Mouse (Mus musculus) cerebral cortex, adult 2 months (tissue): Measurements from ENCODE around the gene Mast1.

ENCODE experiments used
- WGBS: fragments of 180-500 bp; shearing (Covaris S2); methylation state at CpG from one replicate; pipeline ENCODE4 v1.1.7; 2018; 5-methylcytosine and 5-hydroxymethylcytosine counted together

The Mast1 gene

GRCm38 (mm10) chr8:84936962-84937546, at the start of gene Mast1:
TSS of gene Mast1 (minus strand) at chr8:84937359.
- WGBS, result under 1% methylated on average over 49 of the region's 50 CpGs

GRCm38 (mm10) chr8:84986379-84986945, 49.3 kb upstream of the Mast1 start:
- WGBS, result 23% methylated on average over 8 of the region's 8 CpGs

DNA sequence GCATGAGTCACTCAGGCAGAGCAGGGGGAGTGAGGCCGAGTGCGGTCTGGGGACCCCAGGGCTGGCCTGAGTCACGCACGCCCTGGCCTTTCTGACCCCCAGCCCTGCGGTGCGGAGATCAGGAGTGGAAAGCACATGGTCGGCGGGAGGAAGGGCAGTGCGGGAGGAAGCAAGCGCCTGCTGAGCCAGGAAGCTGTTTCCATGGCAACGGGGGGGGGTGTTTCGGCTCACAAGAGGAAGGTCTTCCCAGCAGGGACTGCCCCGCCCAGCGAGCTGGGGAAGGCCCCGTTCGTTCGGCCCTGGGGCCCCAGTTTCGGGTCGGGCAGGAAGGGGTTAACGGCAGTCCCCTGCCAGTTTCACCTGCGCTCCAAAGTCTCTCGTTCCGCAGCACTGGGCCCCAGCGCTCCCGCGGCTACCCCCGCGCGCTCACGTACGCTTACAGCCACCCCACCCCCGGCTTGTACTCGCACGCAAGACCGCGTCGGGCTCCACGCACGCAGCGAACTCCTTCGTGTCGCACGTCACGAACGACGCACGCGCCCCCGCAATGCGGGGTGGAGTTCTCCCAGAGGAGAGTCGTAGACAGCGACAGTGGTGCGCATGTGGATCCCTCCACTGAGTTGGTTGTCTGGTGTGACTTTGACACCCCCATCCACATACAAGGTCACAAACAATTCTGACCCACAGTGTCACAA, 48.7 kb upstream of the Mast1 start:
- WGBS, result under 1% methylated on average over 51 of the region's 53 CpGs

DNA sequence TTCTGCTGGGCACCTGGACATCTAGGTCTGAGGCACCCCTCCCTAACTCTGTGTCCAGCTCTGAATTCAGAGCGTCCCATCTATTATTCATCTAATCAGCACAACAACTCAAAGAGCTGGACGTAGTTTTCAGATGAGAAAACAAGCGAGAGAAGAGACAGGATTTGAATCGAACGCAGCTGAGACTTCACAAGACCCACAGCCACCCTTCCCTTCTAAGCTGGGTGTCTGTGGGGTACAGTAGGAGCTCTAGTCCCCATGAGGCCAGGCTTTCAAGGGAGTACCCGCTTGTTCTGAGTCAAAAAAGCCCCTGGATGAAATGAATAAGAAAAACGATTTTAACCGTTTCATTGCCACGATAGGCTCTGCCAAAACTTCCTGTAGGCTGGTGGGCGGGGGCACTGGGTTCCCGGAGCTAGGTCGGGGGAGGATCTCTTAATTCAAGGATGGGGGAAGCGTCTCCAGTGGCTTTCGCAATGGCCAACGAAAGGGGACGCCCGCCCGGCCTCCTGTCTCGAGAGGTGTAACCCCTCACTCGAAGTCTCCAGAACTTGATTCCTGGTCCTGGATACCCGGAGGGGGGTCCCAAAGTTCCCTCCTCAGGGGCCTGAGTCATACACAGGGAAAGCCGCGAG, 48.0 kb upstream of the Mast1 start:
- 2% methylated on average over 23 of the region's 23 CpGs for WGBS

DNA sequence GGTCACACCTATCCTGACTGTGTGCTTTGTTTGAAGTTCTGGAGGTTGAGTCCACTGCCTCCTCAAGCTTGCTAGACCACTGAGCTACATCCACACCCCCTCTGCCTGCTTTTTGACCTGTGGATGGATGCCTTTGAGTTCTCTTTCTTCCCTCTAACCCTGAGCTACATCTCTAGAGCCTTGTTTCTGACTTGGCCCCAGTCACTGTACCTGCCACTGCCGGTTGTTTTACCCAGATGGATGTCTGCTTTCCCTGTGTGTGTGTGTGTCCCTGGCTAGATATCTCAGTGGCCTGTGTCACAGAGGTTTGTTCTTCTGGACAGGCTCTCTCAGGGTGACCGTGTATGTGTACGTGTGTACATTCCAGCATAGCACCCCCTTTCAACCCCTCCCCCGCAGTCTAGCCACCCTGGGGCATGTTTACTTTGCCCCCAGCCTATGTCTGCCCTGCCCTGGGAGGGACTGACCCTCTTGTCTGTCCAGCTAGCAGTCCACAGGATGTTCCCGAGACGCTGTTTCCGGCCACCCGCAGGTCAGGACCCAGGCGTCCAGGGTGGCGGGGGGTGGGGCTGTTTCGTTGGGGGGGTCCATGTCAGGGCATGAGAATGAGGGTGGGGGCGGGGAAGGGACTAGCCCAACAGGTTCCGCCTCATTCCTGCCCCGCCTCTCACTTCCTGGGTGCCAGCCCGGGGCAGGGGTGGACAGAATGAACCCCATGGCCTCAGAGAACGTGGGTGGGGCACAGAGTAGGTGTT, 47.3 kb upstream of the Mast1 start:
- 21% methylated on average over 16 of the region's 16 CpGs for WGBS

DNA sequence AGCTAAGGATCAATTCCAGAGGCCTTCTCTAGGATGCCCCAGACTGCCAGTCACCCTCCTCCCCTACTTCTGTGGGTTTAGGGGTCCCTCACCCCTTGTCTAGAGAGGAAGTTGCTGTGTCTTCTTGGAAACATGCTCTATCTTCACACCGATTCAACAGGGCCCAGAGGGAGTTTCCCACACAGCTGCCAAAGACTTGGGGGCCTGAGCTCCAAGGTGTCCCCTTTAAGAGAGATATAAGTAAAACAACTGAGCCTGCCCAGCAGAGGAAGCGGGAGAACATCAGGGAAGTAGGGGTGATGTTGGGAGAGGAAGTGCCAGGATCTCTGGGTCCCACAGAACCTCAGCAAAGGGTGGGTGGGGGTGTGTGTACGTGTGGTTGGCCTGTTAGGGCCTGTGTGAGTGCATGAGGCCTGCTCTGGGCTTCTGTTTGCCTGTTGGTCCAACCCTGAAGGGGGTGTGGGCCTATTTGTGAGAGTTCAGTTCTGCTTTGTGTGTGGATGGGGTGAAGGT, 45.4 kb upstream of the Mast1 start:
- 56% methylated on average over 3 of the region's 3 CpGs for WGBS

DNA sequence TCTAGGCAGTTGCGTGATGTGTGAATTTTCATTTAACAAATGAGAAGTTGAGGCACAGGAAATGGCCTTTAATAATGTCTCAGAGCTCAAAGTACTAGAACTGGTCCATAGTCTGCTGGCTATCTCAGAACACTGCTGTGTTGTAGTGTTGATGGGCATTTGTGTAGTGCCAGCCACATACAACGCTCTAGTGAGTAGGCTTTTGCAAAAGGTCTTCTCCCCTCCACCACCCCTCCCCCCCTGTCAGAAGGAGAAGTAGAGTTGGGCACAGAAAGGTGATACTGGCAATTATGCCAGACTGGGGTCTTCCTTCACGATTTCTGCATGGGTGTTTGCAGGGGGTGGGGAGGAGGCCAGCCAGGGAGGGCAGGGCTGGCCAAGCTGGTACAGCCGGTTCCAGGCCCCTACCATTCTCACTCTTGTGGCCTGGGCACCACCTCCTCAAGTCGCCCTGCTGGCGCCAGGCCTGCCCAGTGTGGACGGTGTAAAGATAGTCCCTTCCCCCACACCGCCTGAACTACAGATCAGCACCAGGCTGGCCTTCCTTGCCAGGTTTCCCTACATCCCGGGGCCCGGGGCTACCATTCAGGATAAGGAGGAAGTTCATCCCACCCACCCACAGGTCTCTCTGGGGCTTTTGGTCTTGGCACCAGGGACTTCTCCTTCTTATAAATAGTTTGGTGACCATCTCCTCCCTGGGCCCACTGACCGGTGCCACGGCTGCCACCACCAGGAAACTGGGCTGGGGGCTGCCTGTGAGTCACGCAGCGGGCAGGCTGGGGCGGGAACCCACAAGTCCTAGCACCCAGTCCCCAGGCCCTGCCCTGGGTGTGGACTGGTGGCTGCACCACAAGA, 44.7 kb upstream of the Mast1 start:
- WGBS, result 79% methylated on average over 15 of the region's 15 CpGs

DNA sequence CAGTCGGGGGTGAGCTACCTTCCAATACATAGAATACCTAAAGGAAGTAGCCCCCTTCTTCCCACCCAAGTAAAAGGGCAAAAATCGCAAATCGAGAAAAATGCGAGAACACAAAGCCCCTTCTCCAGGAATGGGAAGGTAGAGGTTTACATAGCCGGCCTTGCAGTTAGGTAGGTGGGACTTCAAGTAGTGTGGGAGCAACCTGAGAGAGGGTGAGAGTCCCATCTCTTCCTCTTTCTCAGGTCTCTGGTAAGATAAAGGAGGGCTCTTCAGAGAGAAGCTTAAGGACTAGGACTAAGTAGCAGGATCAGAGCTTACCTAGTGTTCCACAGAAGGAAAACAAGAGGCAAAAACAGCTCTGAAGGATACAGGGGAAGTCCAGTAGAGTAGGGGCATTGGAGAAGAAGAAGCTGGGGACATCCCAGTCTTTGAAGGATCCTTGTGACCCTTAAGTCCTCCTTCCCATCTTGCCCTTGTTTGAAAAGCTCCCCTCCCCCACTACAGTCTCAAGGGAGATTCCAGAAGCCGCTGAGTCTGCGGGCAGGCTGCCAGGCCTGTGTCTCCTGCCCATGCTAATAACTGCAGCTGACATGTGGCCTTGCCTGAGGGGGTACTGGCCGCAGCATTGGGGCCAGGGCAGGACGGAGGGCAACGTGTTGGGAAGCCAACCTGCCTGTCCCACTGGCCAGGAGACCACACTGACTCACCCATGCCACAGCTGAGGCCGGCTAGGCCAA, 43.6 kb upstream of the Mast1 start:
- 38% methylated on average over 11 of the region's 11 CpGs for WGBS

- WGBS, result 3% methylated on average over 37 of the region's 42 CpGs
Measured at GRCm38 (mm10) chr8:84979599-84980421, 42.7 kb upstream of the Mast1 start.

- under 1% methylated on average over 63 of the region's 63 CpGs for WGBS
Measured at GRCm38 (mm10) chr8:84978248-84978940, 41.2 kb upstream of the Mast1 start, which contains the start of gene Junb. TSS of gene Junb (minus strand) at chr8:84978718.

GRCm38 (mm10) chr8:84977435-84978247, 40.5 kb upstream of the Mast1 start:
- WGBS, result under 1% methylated on average over 70 of the region's 70 CpGs

GRCm38 (mm10) chr8:84976763-84977434, 39.7 kb upstream of the Mast1 start:
- under 1% methylated on average over 25 of the region's 25 CpGs for WGBS

DNA sequence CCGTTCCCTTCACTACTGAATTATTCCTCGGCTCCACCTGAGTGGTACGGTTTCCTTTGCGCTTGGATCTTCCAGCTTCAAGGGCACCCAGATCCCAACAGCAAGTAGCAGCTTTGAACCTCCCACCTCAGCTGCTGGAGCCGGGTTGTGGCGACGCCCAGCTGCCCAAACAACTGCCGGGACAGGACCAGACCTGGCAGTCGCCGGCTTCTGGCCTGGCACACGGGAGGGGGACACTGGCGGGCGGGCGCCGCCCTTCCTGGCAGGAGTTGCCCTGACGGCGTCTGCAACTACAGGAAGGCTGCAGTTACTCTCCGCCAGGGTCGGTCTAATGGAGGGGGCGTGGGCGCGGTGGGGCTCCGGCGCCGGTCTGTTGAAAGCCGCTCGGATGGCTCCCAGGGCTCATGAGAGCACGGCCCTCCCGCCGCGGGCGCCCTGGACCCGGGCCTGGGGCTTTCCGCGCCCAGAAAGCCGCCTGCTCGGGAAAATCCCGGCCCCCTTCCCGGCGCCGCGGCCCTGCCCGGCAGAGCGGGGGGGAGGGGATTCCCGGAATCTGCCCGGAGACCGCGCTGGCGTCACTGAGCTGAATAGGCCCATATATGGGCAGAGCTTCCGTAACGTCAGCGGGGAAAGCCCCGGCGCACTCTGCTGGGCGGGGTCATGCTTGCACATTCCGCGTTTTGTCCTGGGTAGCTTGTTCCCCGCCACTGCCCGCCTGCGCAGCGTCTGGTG, 39.0 kb upstream of the Mast1 start:
- WGBS, result under 1% methylated on average over 61 of the region's 61 CpGs

GRCm38 (mm10) chr8:84975434-84975833, 38.3 kb upstream of the Mast1 start:
- WGBS, result 17% methylated on average over 7 of the region's 7 CpGs

GRCm38 (mm10) chr8:84974543-84975142, 37.5 kb upstream of the Mast1 start:
- WGBS, result 73% methylated on average over 8 of the region's 8 CpGs
